Mouse (Mus musculus) layer of hippocampus, postnatal 10 days (tissue): ENCODE measurements around the gene Epb41l4b. TPM values are rescaled to one million over a fixed set of nuclear protein-coding genes. Genes with fewer than 3 reads are reported as not detected.

Source experiments
- DNase-seq, 2 experiments: peaks; one replicate each; pipeline ENCODE4 v3.0.0; 2021; ENCODE audit warnings: low spot score in 2 of 2
- total RNA-seq, 2 experiments: library from RNA; stranded (reverse); gene quantifications; 2 replicates each; pipeline ENCODE4 v1.2.3; 2021

The Epb41l4b gene
- total RNA-seq, 2 experiments from 2014 or later, result 9.3 to 12.7 TPM

- peak; percentile 91 to 94 for DNase-seq
Observed at GRCm38 (mm10) chr4:56946641-56947640, 196.3 kb downstream of the Epb41l4b start, which contains the start of gene Tmem245. Tmem245 (minus strand) TSS chr4:56947437.

GRCm38 (mm10) chr4:56946180-56946579 lies 197.1 kb downstream of the Epb41l4b start:
- DNase-seq, result no peak

DNA sequence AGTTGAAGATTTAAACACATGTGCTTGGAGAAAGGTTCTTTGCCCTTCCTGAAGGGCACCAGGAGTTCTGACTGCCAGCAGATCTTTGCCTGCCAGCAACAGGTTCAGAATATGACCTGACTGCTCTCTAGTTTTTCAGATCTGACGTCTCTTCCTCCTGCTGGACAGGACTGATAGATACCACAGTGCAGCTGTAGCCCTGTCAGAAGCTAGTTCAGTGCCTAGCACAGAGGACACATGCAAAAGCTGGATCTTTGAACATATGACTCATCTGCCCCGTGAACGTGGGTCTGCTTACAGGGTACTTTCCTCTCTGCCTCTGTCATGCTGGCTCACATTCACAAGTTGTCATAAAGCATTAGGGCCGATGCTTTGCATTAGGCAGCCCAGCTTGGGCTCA lies 199.0 kb downstream of the Epb41l4b start:
- no peak for DNase-seq

GRCm38 (mm10) chr4:56943258-56943657 lies 200.0 kb downstream of the Epb41l4b start:
- DNase-seq, result no peak

DNA sequence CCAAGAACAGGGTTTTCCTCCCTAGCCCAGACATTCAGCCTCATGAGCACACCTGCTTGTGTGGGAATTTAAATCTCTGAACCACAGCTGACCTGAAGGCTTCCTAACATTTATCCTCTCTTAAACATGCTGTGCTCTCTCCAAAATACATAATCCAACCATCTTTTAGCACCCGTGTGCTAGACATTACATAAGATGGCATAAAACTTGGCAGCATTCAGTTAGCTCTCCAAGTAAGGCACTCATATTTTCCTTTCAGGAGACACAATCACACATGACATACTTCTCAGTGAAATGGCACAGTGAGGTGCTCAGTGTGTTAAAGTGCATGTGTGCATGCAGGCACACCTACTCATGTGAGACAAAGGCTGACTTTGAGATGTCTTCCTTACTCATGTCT lies 200.7 kb downstream of the Epb41l4b start:
- no peak for DNase-seq

Other genes with a start within 250 kb of the Epb41l4b start
- 10 to 100 TPM; 27.1 to 27.6 TPM for gene Tmem245, start 196.0 kb downstream of the Epb41l4b start, total RNA-seq
- 100 to 1,000 TPM; 111 to 129 TPM for gene Frrs1l, start 153.0 kb downstream of the Epb41l4b start, total RNA-seq
- 10 to 100 TPM; 31.6 to 36.2 TPM for gene Ptpn3, start 158.4 kb upstream of the Epb41l4b start, total RNA-seq